Mouse (Mus musculus) hindbrain, embryonic 12.5 days (tissue): ENCODE data around the gene Rpl6. TPM values are rescaled to one million over a fixed set of nuclear protein-coding genes. Genes with fewer than 3 reads are reported as not detected.

Experiments used
- ATAC-seq: fragments of 200-750 bp; cut with Nextera tagmentation; 2 replicates; pipeline ENCODE4 v1.8.0; 2017; ENCODE audit warnings: moderate TSS enrichment; ENCODE audit not compliant: low FRiP score
- H3K27ac ChIP-seq: fragments of 300-500 bp; sonication (generic); 2 replicates; pipeline ENCODE4 v1.5.1; 2016; ENCODE audit warnings: mild to moderate bottlenecking
- H3K27me3 ChIP-seq: fragments of 300-500 bp; sonication (generic); 2 replicates; pipeline ENCODE4 v1.6.1; 2016; ENCODE audit warnings: mild to moderate bottlenecking
- H3K36me3 ChIP-seq: fragments of 300-500 bp; sonication (generic); 2 replicates; pipeline ENCODE4 v1.6.1; 2016; ENCODE audit warnings: mild to moderate bottlenecking
- H3K4me1 ChIP-seq: fragments of 300-500 bp; sonication (generic); 2 replicates; pipeline ENCODE4 v1.6.1; 2016
- H3K4me2 ChIP-seq: fragments of 300-500 bp; sonication (generic); replicated peaks from 2 replicates; pipeline ENCODE4 v1.6.1; 2016; ENCODE audit warnings: mild to moderate bottlenecking
- H3K4me3 ChIP-seq: fragments of 300-500 bp; sonication (generic); 2 replicates; pipeline ENCODE4 v1.5.1; 2016; ENCODE audit warnings: mild to moderate bottlenecking
- H3K9ac ChIP-seq: fragments of 300-500 bp; sonication (generic); 2 replicates; pipeline ENCODE4 v1.6.1; 2016; ENCODE audit warnings: mild to moderate bottlenecking, moderate library complexity
- H3K9me3 ChIP-seq: fragments of 300-500 bp; sonication (generic); replicated peaks from 2 replicates; pipeline ENCODE4 v1.6.1; 2016; ENCODE audit warnings: mild to moderate bottlenecking
- WGBS: fragments of 180-500 bp; shearing (Covaris S2); methylation state at CpG from one replicate; pipeline ENCODE4 v1.1.7; 2016; 5-methylcytosine and 5-hydroxymethylcytosine counted together
- polyA plus RNA-seq: library from polyadenylated mRNA; unstranded; fragments of >200 nt; fragmentation: Nextera tagmentation; extraction: Ambion mirVana; gene quantifications from 2 replicates; pipeline ENCODE4 v1.2.1, GENCODE M21; 2016

Rpl6 gene
- polyA plus RNA-seq, 1 experiment from 2014 or later, result 472 TPM

- no peak overlapping the region for H3K9ac ChIP-seq
- H3K27ac ChIP-seq, result no peak overlapping the region
- no peaks in the 10 kb centered on the region for H3K27me3 ChIP-seq
- no peak overlapping the region for H3K4me2 ChIP-seq
- H3K36me3 ChIP-seq, result peaks cover 10% of the 10 kb centered on the region
- no peak for ATAC-seq
- H3K9me3 ChIP-seq, result no peaks in the 10 kb centered on the region
- H3K4me1 ChIP-seq, result no peaks in the 10 kb centered on the region
- no peak overlapping the region for H3K4me3 ChIP-seq
- WGBS, result 90% methylated on average over 3 of the region's 3 CpGs
These were observed 45.4 kb downstream of the Rpl6 start for GRCm38 (mm10) chr5:121249693-121250092.

- no peak for ATAC-seq
- no peaks in the 10 kb centered on the region for H3K9me3 ChIP-seq
- no peak overlapping the region for H3K27ac ChIP-seq
- H3K9ac ChIP-seq, result no peak overlapping the region
- peaks cover 13% of the 10 kb centered on the region for H3K36me3 ChIP-seq
- no peaks in the 10 kb centered on the region for H3K27me3 ChIP-seq
- WGBS, result 69% methylated on average over 8 of the region's 8 CpGs
- no peaks in the 10 kb centered on the region for H3K4me1 ChIP-seq
- no peak overlapping the region for H3K4me3 ChIP-seq
- H3K4me2 ChIP-seq, result no peak overlapping the region
These were observed 47.5 kb downstream of the Rpl6 start for GRCm38 (mm10) chr5:121251813-121252212.

- Histone ChIP-seq H3K4me1 (no peaks in the 10 kb centered on the region), H3K4me2 (no peak overlapping the region), H3K27ac (no peak overlapping the region), H3K4me3 (no peak overlapping the region), H3K9me3 (no peaks in the 10 kb centered on the region), H3K36me3 (peaks cover 26% of the 10 kb centered on the region), H3K9ac (no peak overlapping the region), H3K27me3 (no peaks in the 10 kb centered on the region)
- 90% methylated on average over 18 of the region's 18 CpGs for WGBS
- no peak for ATAC-seq
These were observed 49.7 kb downstream of the Rpl6 start for GRCm38 (mm10) chr5:121253816-121254497.

GRCm38 (mm10) chr5:121254977-121255376, 50.7 kb downstream of the Rpl6 start:
- Histone ChIP-seq H3K27me3 (no peaks in the 10 kb centered on the region), H3K4me2 (no peak overlapping the region), H3K27ac (no peak overlapping the region), H3K9me3 (no peaks in the 10 kb centered on the region), H3K4me1 (no peaks in the 10 kb centered on the region), H3K36me3 (peaks cover 32% of the 10 kb centered on the region), H3K9ac (no peak overlapping the region), H3K4me3 (no peak overlapping the region)
- 89% methylated on average over 7 of the region's 7 CpGs for WGBS
- ATAC-seq, result no peak

Other genes starting within 250 kb of the Rpl6 start
- gene Rph3a, start 194.4 kb upstream of the Rpl6 start, polyA plus RNA-seq, result 6.7 and 8.8 TPM in 2 replicates
- gene Ptpn11, start 13.1 kb upstream of the Rpl6 start, polyA plus RNA-seq, result 21.4 and 22.7 TPM in 2 replicates
- gene Hectd4, start 15.7 kb downstream of the Rpl6 start, polyA plus RNA-seq, result 16.4 and 16.9 TPM in 2 replicates
- gene Trafd1, start 181.2 kb downstream of the Rpl6 start, polyA plus RNA-seq, result 115 and 116 TPM in 2 replicates
- gene Naa25, start 193.5 kb downstream of the Rpl6 start, polyA plus RNA-seq, result 42.7 and 43.3 TPM in 2 replicates
- 1.4 and 1.8 TPM in 2 replicates for gene Tmem116, start 247.4 kb downstream of the Rpl6 start, polyA plus RNA-seq
- gene Erp29, start 248.0 kb downstream of the Rpl6 start, polyA plus RNA-seq, result 139 and 145 TPM in 2 replicates